Mouse (Mus musculus): ENCODE measurements at regions not wholly inside any gene's neighbourhood (a gene's known extent, or its start where the extent isn't known, plus 50 kb on each side); places are given as distances from the start of the nearest gene placed in this dataset.
"Not testable (repeated sequence)": the region's sequence is repeated elsewhere in the genome, so short reads cannot be mapped to it uniquely, and the experiment has no call there.

GRCm38 (mm10) chr3:33350986-33351385 lies 207.9 kb upstream of the Pex5l start:
- H3K27me3 ChIP-seq (ENCODE audit: control insufficient read depth, insufficient read depth, low read length), result no peaks in the 10 kb centered on the region
- H3K4me3 ChIP-seq (ENCODE audit: low read depth, low read length), result no peak overlapping the region
- no peak for DNase-seq (ENCODE audit: low spot score)
- no peak overlapping the region for H3K27ac ChIP-seq (ENCODE audit: low read depth)
- 41% methylated on average over 6 of the region's 6 CpGs for WGBS
- no peaks in the 10 kb centered on the region for H3K36me3 ChIP-seq (replicated peaks; ENCODE audit: control insufficient read depth, insufficient read depth, low read length)
- H3K4me1 ChIP-seq (ENCODE audit: control insufficient read depth, insufficient read depth), result no peaks in the 10 kb centered on the region; the same call in 1 of the 2 replicates
- TF ChIP-seq EP300 (IDR thresholded peaks at IDR 0.05; ENCODE audit: low read depth), result no peak
- no peak for TF ChIP-seq CTCF (IDR thresholded peaks at IDR 0.05; ENCODE audit: low read depth)
- H3K9ac ChIP-seq (replicated peaks; ENCODE audit: low read depth, low read length), result no peak overlapping the region
- ATAC-seq (ENCODE audit: insufficient read depth, low read depth), result no peak
- no peaks in the 10 kb centered on the region for H3K9me3 ChIP-seq (replicated peaks; ENCODE audit: control insufficient read depth, low read length)
- no peak overlapping the region for H3K4me2 ChIP-seq (ENCODE audit: low read depth, low read length)

GRCm38 (mm10) chr3:33334056-33334455 lies 191.0 kb upstream of the Pex5l start:
- WGBS, result 91% methylated on average over 3 of the region's 3 CpGs
- Histone ChIP-seq H3K4me3 (ENCODE audit: low read depth, low read length) (no peak overlapping the region), H3K4me1 (ENCODE audit: control insufficient read depth, insufficient read depth) (no peaks in the 10 kb centered on the region), H3K36me3 (replicated peaks; ENCODE audit: control insufficient read depth, insufficient read depth, low read length) (no peaks in the 10 kb centered on the region), H3K27ac (ENCODE audit: low read depth) (no peak overlapping the region), H3K4me2 (ENCODE audit: low read depth, low read length) (no peak overlapping the region), H3K27me3 (ENCODE audit: control insufficient read depth, insufficient read depth, low read length) (no peaks in the 10 kb centered on the region), H3K9ac (replicated peaks; ENCODE audit: low read depth, low read length) (no peak overlapping the region), H3K9me3 (replicated peaks; ENCODE audit: control insufficient read depth, low read length) (no peaks in the 10 kb centered on the region)
- DNase-seq (ENCODE audit: low spot score) (no peak), ATAC-seq (ENCODE audit: insufficient read depth, low read depth) (no peak)
- TF ChIP-seq EP300 (IDR thresholded peaks at IDR 0.05; ENCODE audit: low read depth), result no peak

- H3K4me1 ChIP-seq (ENCODE audit: control insufficient read depth, insufficient read depth); H3K4me3 ChIP-seq (ENCODE audit: low read depth, low read length); H3K9me3 ChIP-seq (replicated peaks; ENCODE audit: control insufficient read depth, low read length); H3K27me3 ChIP-seq (ENCODE audit: control insufficient read depth, insufficient read depth, low read length); H3K36me3 ChIP-seq (replicated peaks; ENCODE audit: control insufficient read depth, insufficient read depth, low read length); ATAC-seq (ENCODE audit: insufficient read depth, low read depth); DNase-seq (ENCODE audit: low spot score); H3K9ac ChIP-seq (replicated peaks; ENCODE audit: low read depth, low read length); H3K27ac ChIP-seq (ENCODE audit: low read depth); H3K4me2 ChIP-seq (ENCODE audit: low read depth, low read length): not testable (repeated sequence)
- 37% methylated on average over 1 of the region's 1 CpGs for WGBS
Measured at GRCm38 (mm10) chr3:33317691-33318090, 174.6 kb upstream of the Pex5l start.

- Histone ChIP-seq H3K9me3 (replicated peaks; ENCODE audit: control insufficient read depth, low read length) (no peaks in the 10 kb centered on the region), H3K4me2 (ENCODE audit: low read depth, low read length) (no peak overlapping the region), H3K36me3 (replicated peaks; ENCODE audit: control insufficient read depth, insufficient read depth, low read length) (no peaks in the 10 kb centered on the region), H3K9ac (replicated peaks; ENCODE audit: low read depth, low read length) (no peak overlapping the region), H3K4me3 (ENCODE audit: low read depth, low read length) (no peak overlapping the region), H3K27ac (ENCODE audit: low read depth) (no peak overlapping the region), H3K27me3 (ENCODE audit: control insufficient read depth, insufficient read depth, low read length) (no peaks in the 10 kb centered on the region), H3K4me1 (ENCODE audit: control insufficient read depth, insufficient read depth) (no peaks in the 10 kb centered on the region)
- no peak for TF ChIP-seq CTCF (IDR thresholded peaks at IDR 0.05; ENCODE audit: low read depth)
- DNase-seq (ENCODE audit: low spot score), result no peak
- ATAC-seq (ENCODE audit: insufficient read depth, low read depth), result no peak
- 85% methylated on average over 3 of the region's 3 CpGs for WGBS
Measured at GRCm38 (mm10) chr3:33312230-33312825, 169.3 kb upstream of the Pex5l start.

- H3K9me3 ChIP-seq (replicated peaks; ENCODE audit: control insufficient read depth, low read length), result no peaks in the 10 kb centered on the region
- H3K27me3 ChIP-seq (ENCODE audit: control insufficient read depth, insufficient read depth, low read length), result no peaks in the 10 kb centered on the region
- TF ChIP-seq CTCF (IDR thresholded peaks at IDR 0.05; ENCODE audit: low read depth) (peak; percentile 50), EP300 (IDR thresholded peaks at IDR 0.05; ENCODE audit: low read depth) (no peak)
- H3K36me3 ChIP-seq (replicated peaks; ENCODE audit: control insufficient read depth, insufficient read depth, low read length), result no peaks in the 10 kb centered on the region
- WGBS, result 16% methylated on average over 2 of the region's 2 CpGs
- DNase-seq (ENCODE audit: low spot score) (peak; percentile 5), ATAC-seq (ENCODE audit: insufficient read depth, low read depth) (no peak)
- no peak overlapping the region for H3K27ac ChIP-seq (ENCODE audit: low read depth)
- H3K9ac ChIP-seq (replicated peaks; ENCODE audit: low read depth, low read length), result no peak overlapping the region
- H3K4me3 ChIP-seq (ENCODE audit: low read depth, low read length), result no peak overlapping the region
- no peaks in the 10 kb centered on the region for H3K4me1 ChIP-seq (ENCODE audit: control insufficient read depth, insufficient read depth)
- no peak overlapping the region for H3K4me2 ChIP-seq (ENCODE audit: low read depth, low read length)
Measured at GRCm38 (mm10) chr3:33308212-33308611, 165.2 kb upstream of the Pex5l start.

- H3K4me1 ChIP-seq (ENCODE audit: control insufficient read depth, insufficient read depth), result no peaks in the 10 kb centered on the region
- no peaks in the 10 kb centered on the region for H3K27me3 ChIP-seq (ENCODE audit: control insufficient read depth, insufficient read depth, low read length)
- no peak overlapping the region for H3K27ac ChIP-seq (ENCODE audit: low read depth)
- H3K9me3 ChIP-seq (replicated peaks; ENCODE audit: control insufficient read depth, low read length), result no peaks in the 10 kb centered on the region
- ATAC-seq (ENCODE audit: insufficient read depth, low read depth) (no peak), DNase-seq (ENCODE audit: low spot score) (no peak)
- no peak overlapping the region for H3K4me3 ChIP-seq (ENCODE audit: low read depth, low read length)
- no peak for TF ChIP-seq EP300 (IDR thresholded peaks at IDR 0.05; ENCODE audit: low read depth)
- TF ChIP-seq CTCF (IDR thresholded peaks at IDR 0.05; ENCODE audit: low read depth), result no peak
- H3K36me3 ChIP-seq (replicated peaks; ENCODE audit: control insufficient read depth, insufficient read depth, low read length), result no peaks in the 10 kb centered on the region
- no peak overlapping the region for H3K4me2 ChIP-seq (ENCODE audit: low read depth, low read length)
- H3K9ac ChIP-seq (replicated peaks; ENCODE audit: low read depth, low read length), result no peak overlapping the region
Measured at GRCm38 (mm10) chr3:33306169-33306568, 163.1 kb upstream of the Pex5l start.

Measured in heart, postnatal 0 days (tissue).